Mouse (Mus musculus) kidney, postnatal 0 days (tissue): ENCODE data around the gene Rpl28. TPM values are rescaled to one million over a fixed set of nuclear protein-coding genes. Genes with fewer than 3 reads are reported as not detected.

Experiments
- ATAC-seq: fragments of 200-750 bp; cut with Nextera tagmentation; replicated peaks from 2 replicates; pipeline ENCODE4 v1.8.0; 2017; ENCODE audit warnings: low read depth, moderate number of reproducible peaks, moderate TSS enrichment, moderate library complexity; ENCODE audit not compliant: low FRiP score
- DNase-seq: peaks from one replicate; pipeline ENCODE4 v3.0.0-alpha.2; 2016; ENCODE audit warnings: low spot score
- H3K27ac ChIP-seq: fragments of 300-500 bp; sonication (generic); 2 replicates; pipeline ENCODE4 v1.5.1; 2014; ENCODE audit warnings: mild to moderate bottlenecking
- H3K27me3 ChIP-seq: fragments of 300-500 bp; sonication (generic); 2 replicates; pipeline ENCODE4 v1.6.1; 2014; ENCODE audit warnings: low read length, mixed read lengths; ENCODE audit not compliant: insufficient read depth
- H3K36me3 ChIP-seq: fragments of 300-500 bp; sonication (generic); 2 replicates; pipeline ENCODE4 v1.6.1; 2014; ENCODE audit warnings: low read length, mixed read lengths; ENCODE audit not compliant: insufficient read depth
- H3K4me1 ChIP-seq: fragments of 300-500 bp; sonication (generic); replicated peaks from 2 replicates; pipeline ENCODE4 v1.6.1; 2014; ENCODE audit warnings: antibody characterized with exemption, low read length, mixed read lengths; ENCODE audit not compliant: insufficient read depth
- H3K4me2 ChIP-seq: fragments of 300-500 bp; sonication (generic); 2 replicates; pipeline ENCODE4 v1.6.1; 2014; ENCODE audit warnings: mild to moderate bottlenecking, low read length, moderate library complexity, mixed read lengths
- H3K4me3 ChIP-seq: fragments of 300-500 bp; sonication (generic); replicated peaks from 2 replicates; pipeline ENCODE4 v1.5.1; 2014; ENCODE audit warnings: low read depth, low read length
- H3K9ac ChIP-seq: fragments of 300-500 bp; sonication (generic); 2 replicates; pipeline ENCODE4 v1.6.1; 2014; ENCODE audit warnings: low read depth, low read length
- H3K9me3 ChIP-seq: fragments of 300-500 bp; sonication (generic); replicated peaks from 2 replicates; pipeline ENCODE4 v1.6.1; 2016; ENCODE audit warnings: low read length, inconsistent platforms, mixed read lengths
- CTCF ChIP-seq: IDR thresholded peaks from 2 replicates; pipeline ENCODE4 v1.5.1; 2016; ENCODE audit warnings: antibody characterized with exemption, low read depth, mild to moderate bottlenecking, moderate library complexity
- WGBS: fragments of 180-500 bp; shearing (Covaris S2); extraction: QIAGEN DNeasy Blood & Tissue Kit; methylation state at CpG from one replicate; pipeline ENCODE4 v1.1.7; 2014; 5-methylcytosine and 5-hydroxymethylcytosine counted together
- polyA plus RNA-seq: library from polyadenylated mRNA; unstranded; fragments of >200 nt; fragmentation: Nextera tagmentation; extraction: Ambion mirVana; gene quantifications from 2 replicates; pipeline ENCODE4 v1.2.1, GENCODE M21; 2015

Gene Rpl28
- polyA plus RNA-seq, 1 experiment from 2014 or later = 480 TPM

GRCm38 (mm10) chr7:4842634-4843131, 50.0 kb downstream of the Rpl28 start:
- DNase-seq (no peak), ATAC-seq (no peak)
- H3K4me1 ChIP-seq = peaks cover 21% of the 10 kb centered on the region
- H3K4me3 ChIP-seq = no peak overlapping the region
- no peaks in the 10 kb centered on the region for H3K36me3 ChIP-seq
- peaks cover 26% of the 10 kb centered on the region for H3K27me3 ChIP-seq
- peak overlapping the region; percentile 30 for H3K4me2 ChIP-seq
- WGBS = 3% methylated on average over 16 of the region's 16 CpGs
- H3K27ac ChIP-seq = no peak overlapping the region
- H3K9ac ChIP-seq = no peak overlapping the region
- no peaks in the 10 kb centered on the region for H3K9me3 ChIP-seq
- TF ChIP-seq CTCF = no peak

GRCm38 (mm10) chr7:4843604-4844244, 51.0 kb downstream of the Rpl28 start:
- H3K4me3 ChIP-seq = peak overlapping the region; percentile 40
- 1% methylated on average over 34 of the region's 34 CpGs for WGBS
- no peak for TF ChIP-seq CTCF
- no peak for ATAC-seq
- peaks cover 21% of the 10 kb centered on the region for H3K4me1 ChIP-seq
- H3K27me3 ChIP-seq = peaks cover 26% of the 10 kb centered on the region
- no peak for DNase-seq
- 0 out of 2 replicates have a peak overlapping the region, but pooled peaks have one; percentile 31 for H3K9ac ChIP-seq
- H3K27ac ChIP-seq = no peak overlapping the region
- peak overlapping the region; percentile 85 for H3K4me2 ChIP-seq
- no peaks in the 10 kb centered on the region for H3K36me3 ChIP-seq
- no peaks in the 10 kb centered on the region for H3K9me3 ChIP-seq

- DNase-seq (no peak), ATAC-seq (peak; percentile 40; the same call in 1 of the 2 replicates)
- no peaks in the 10 kb centered on the region for H3K36me3 ChIP-seq
- peaks cover 26% of the 10 kb centered on the region for H3K27me3 ChIP-seq
- peak within 1 kb of the TSS; percentile 85 for H3K4me2 ChIP-seq
- WGBS = under 1% methylated on average over 41 of the region's 41 CpGs
- no peak for TF ChIP-seq CTCF
- H3K9me3 ChIP-seq = no peaks in the 10 kb centered on the region
- H3K4me3 ChIP-seq = peak within 1 kb of the TSS; percentile 40
- no peak within 1 kb of the TSS for H3K27ac ChIP-seq
- peaks cover 21% of the 10 kb centered on the region for H3K4me1 ChIP-seq
- H3K9ac ChIP-seq = 0 out of 2 replicates have a peak within 1 kb of the TSS, but pooled peaks have one; percentile 31
Measured at GRCm38 (mm10) chr7:4844245-4844916, 51.7 kb downstream of the Rpl28 start, which contains the start of gene Shisa7. Shisa7 (minus strand) TSS chr7:4844696.

Other genes with a start within 250 kb of the Rpl28 start
- gene Syt5, start 245.3 kb upstream of the Rpl28 start, polyA plus RNA-seq = 6.4 and 6.6 TPM in 2 replicates
- gene Ptprh, start 188.8 kb upstream of the Rpl28 start, polyA plus RNA-seq = 0.13 and 0.31 TPM in 2 replicates
- gene Tmem86b, start 161.5 kb upstream of the Rpl28 start, polyA plus RNA-seq = 0.56 and 0.80 TPM in 2 replicates
- gene Ppp6r1, start 133.9 kb upstream of the Rpl28 start, polyA plus RNA-seq = 4.8 and 5.1 TPM in 2 replicates
- gene Hspbp1, start 107.8 kb upstream of the Rpl28 start, polyA plus RNA-seq = 99.7 and 99.9 TPM in 2 replicates
- 0.71 and 0.78 TPM in 2 replicates for gene Brsk1, start 102.3 kb upstream of the Rpl28 start, polyA plus RNA-seq
- 0.06 and 0.12 TPM in 2 replicates for gene Tmem150b, start 67.6 kb upstream of the Rpl28 start, polyA plus RNA-seq
- gene Kmt5c, start 52.8 kb upstream of the Rpl28 start, polyA plus RNA-seq = 61.2 and 64.8 TPM in 2 replicates
- 70.7 and 84.0 TPM in 2 replicates for gene Cox6b2, start 39.8 kb upstream of the Rpl28 start, polyA plus RNA-seq
- gene Fam71e2, start 21.6 kb upstream of the Rpl28 start, polyA plus RNA-seq = not detected in 2 replicates
- gene Il11, start 10.0 kb upstream of the Rpl28 start, polyA plus RNA-seq = 0.14 and 0.20 TPM in 2 replicates
- gene Tmem190, start 9.9 kb upstream of the Rpl28 start, polyA plus RNA-seq = 0.70 TPM in 1 of 2 replicates, not detected in the other
- gene Tmem238, start 3.2 kb upstream of the Rpl28 start, polyA plus RNA-seq = 35.9 and 40.4 TPM in 2 replicates
- gene Ube2s, start 19.7 kb downstream of the Rpl28 start, polyA plus RNA-seq = 198 and 203 TPM in 2 replicates
- gene Shisa7, start 51.8 kb downstream of the Rpl28 start, polyA plus RNA-seq = 0.62 and 0.67 TPM in 2 replicates
- 11.0 and 12.4 TPM in 2 replicates for gene Isoc2b, start 77.4 kb downstream of the Rpl28 start, polyA plus RNA-seq
- gene Isoc2a, start 84.3 kb downstream of the Rpl28 start, polyA plus RNA-seq = 0.72 and 0.77 TPM in 2 replicates
- gene Gm36210, start 113.6 kb downstream of the Rpl28 start, polyA plus RNA-seq = not detected in 2 replicates
- gene Zfp628, start 122.3 kb downstream of the Rpl28 start, polyA plus RNA-seq = 3.5 and 3.9 TPM in 2 replicates
- gene Nat14, start 129.2 kb downstream of the Rpl28 start, polyA plus RNA-seq = 2.1 and 2.6 TPM in 2 replicates
- 0.91 and 1.1 TPM in 2 replicates for gene Ssc5d, start 132.9 kb downstream of the Rpl28 start, polyA plus RNA-seq
- gene Sbk2, start 171.5 kb downstream of the Rpl28 start, polyA plus RNA-seq = 0.12 and 0.13 TPM in 2 replicates
- gene Sbk3, start 178.3 kb downstream of the Rpl28 start, polyA plus RNA-seq = 0.05 TPM in 1 of 2 replicates, not detected in the other
- gene Zfp579, start 203.3 kb downstream of the Rpl28 start, polyA plus RNA-seq = 21.2 and 21.3 TPM in 2 replicates
- gene Zfp524, start 221.5 kb downstream of the Rpl28 start, polyA plus RNA-seq = 12.8 and 14.1 TPM in 2 replicates
- 30.4 and 31.8 TPM in 2 replicates for gene Fiz1, start 221.8 kb downstream of the Rpl28 start, polyA plus RNA-seq
- 4.7 and 5.7 TPM in 2 replicates for gene Gm44973, start 222.6 kb downstream of the Rpl28 start, polyA plus RNA-seq
- 4.7 and 5.6 TPM in 2 replicates for gene Zfp865, start 227.5 kb downstream of the Rpl28 start, polyA plus RNA-seq
- 22.7 and 23.5 TPM in 2 replicates for gene Ccdc106, start 227.7 kb downstream of the Rpl28 start, polyA plus RNA-seq
- not detected in 2 replicates for gene 4632433K11Rik, start 241.2 kb downstream of the Rpl28 start, polyA plus RNA-seq
- gene Zfp784, start 245.6 kb downstream of the Rpl28 start, polyA plus RNA-seq = 5.7 and 6.6 TPM in 2 replicates